Mouse (Mus musculus): Measurements from ENCODE around the gene Nfil3. TPM values are rescaled to one million over a fixed set of nuclear protein-coding genes. Genes with fewer than 3 reads are reported as not detected.

The Nfil3 gene
- polyA plus RNA-seq, 1 experiment from 2014 or later: 16.3 TPM

DNA sequence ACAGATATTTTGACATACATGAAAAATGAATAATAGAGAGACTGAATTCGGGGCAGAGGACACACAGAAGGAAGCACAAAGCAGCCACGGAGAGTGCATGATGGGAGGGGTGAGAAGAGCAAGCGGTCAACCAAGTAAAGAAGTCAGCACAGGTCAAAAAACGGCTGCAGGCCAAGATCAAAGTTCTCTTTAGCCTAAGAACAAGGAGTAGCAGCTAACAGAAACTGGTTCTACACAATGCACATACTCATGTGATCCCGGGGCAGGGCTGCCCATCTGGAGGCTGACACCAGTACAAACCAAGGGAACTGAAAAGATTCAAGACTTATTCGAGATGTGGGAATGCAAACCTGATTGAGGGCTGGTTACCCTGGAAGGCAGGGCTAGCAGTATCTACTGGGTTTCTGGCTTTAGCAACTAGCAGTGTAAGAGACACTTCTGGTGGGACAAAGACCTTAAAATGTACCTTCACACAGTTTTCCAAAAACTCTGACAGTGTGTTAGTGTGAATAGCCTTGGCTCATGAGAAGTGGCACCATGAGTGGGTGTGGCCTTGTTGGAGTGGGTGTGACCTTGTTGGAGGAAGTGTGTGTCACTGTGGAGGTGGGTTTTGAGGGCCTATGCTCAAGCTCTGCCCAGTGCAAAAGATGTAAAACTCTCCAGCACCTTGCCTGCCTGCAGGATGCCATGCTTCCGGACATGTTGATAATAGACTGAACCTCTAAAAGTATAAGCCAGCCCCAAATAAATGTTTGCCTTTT lies 59.6 kb downstream of the Nfil3 start:
- peaks cover 4% of the 10 kb centered on the region; the same call in 1 of the 2 replicates for H3K4me1 ChIP-seq
- 83% methylated on average over 7 of the region's 7 CpGs for WGBS
- no peak overlapping the region for H3K27ac ChIP-seq (replicated peaks)
- no peaks in the 10 kb centered on the region for H3K27me3 ChIP-seq (ENCODE audit: low read depth, poor library complexity, severe bottlenecking)
- no peaks in the 10 kb centered on the region for H3K9me3 ChIP-seq (replicated peaks)
- no peak for DNase-seq (ENCODE audit: low spot score)
- no peak overlapping the region for H3K4me3 ChIP-seq
- H3K36me3 ChIP-seq: no peaks in the 10 kb centered on the region

DNA sequence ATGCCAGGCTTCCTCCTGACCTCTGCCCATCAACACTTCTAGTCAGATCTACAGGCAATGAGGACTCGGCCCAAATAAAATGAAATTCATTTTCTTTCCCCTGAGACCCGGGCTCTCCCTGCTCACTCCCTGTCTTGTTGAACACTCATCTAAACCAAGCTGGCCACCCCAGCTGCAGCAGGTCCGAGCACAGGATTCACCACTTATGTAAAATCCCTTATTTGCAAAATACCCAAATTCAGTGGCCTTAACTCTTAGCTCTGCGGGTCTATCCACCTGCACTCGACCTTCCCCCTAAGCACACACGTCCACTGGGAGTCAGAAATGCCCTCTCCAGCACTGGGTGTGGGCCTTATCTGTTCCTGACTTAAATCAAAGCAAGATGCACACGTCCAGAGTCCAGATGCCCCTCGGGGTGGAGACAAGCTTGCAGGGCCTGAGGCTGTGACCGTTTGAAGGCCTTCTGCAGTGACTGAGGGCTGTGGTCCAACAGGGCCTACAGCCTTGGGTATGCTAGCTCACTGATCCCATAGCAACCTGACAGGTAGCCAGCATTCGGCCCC lies 61.0 kb downstream of the Nfil3 start:
- 84% methylated on average over 10 of the region's 10 CpGs for WGBS
- Histone ChIP-seq H3K27me3 (ENCODE audit: low read depth, poor library complexity, severe bottlenecking) (no peaks in the 10 kb centered on the region), H3K4me3 (no peak overlapping the region), H3K4me1 (peaks cover 4% of the 10 kb centered on the region; the same call in 1 of the 2 replicates), H3K9me3 (replicated peaks) (no peaks in the 10 kb centered on the region), H3K27ac (replicated peaks) (no peak overlapping the region), H3K36me3 (no peaks in the 10 kb centered on the region)
- DNase-seq (ENCODE audit: low spot score): no peak

DNA sequence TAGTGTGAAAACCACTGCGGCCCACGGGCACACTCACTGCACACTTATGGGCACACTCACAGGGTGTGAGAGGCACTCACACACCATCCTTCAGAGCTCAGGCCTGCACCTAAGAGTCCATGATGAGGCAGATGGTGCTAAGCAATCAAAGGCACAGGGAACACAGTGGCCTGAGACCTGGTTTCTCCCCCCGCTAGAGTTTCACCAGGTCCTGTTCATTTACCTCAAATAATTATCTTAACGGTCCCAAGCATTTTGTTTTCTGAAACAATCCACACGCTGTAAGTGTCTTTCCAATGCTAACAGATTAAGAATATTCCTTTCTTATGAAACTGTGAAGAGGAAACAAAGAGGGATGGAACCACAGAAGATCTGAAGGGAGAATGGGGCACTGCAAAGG lies 62.5 kb downstream of the Nfil3 start:
- 92% methylated on average over 5 of the region's 5 CpGs for WGBS
- DNase-seq (ENCODE audit: low spot score): no peak
- Histone ChIP-seq H3K4me3 (no peak overlapping the region), H3K27me3 (ENCODE audit: low read depth, poor library complexity, severe bottlenecking) (no peaks in the 10 kb centered on the region), H3K36me3 (no peaks in the 10 kb centered on the region), H3K4me1 (peaks cover 4% of the 10 kb centered on the region; the same call in 1 of the 2 replicates), H3K27ac (replicated peaks) (no peak overlapping the region), H3K9me3 (replicated peaks) (no peaks in the 10 kb centered on the region)

Other genes starting within 250 kb of the Nfil3 start
- 35.2 and 35.8 TPM in 2 replicates for gene Auh, start 51.4 kb downstream of the Nfil3 start, polyA plus RNA-seq (2016; fragmentation: Nextera tagmentation; extraction: Ambion mirVana)